In genomic region chr13:54385008-54386004, GRCm38 (mm10) we compare ENCODE assay signal across 9 mouse cellular contexts. TPM values are rescaled to one million over a fixed set of nuclear protein-coding genes. Genes with fewer than 3 reads are reported as not detected.
DNase-seq lines count a peak whose midpoint lies in the region; ATAC-seq and TF ChIP-seq lines count a peak whose summit lies in the region.
"Had no signal": no experiment of that assay in that cellular context is flagged by ENCODE, and none has a peak within 500 bp of the region (broad histone marks: within the 10 kb centered on the region; RNA-seq: fewer than 3 reads in every experiment).

No protein-coding gene starts in this region.

- DNase-seq in heart, adult 11 months: no peak
- peak; percentile 50 for DNase-seq in lung, embryonic 14.5 days
- no peak for DNase-seq in lung, adult 2 months
- peak; percentile 21 to 45 for DNase-seq in cerebellum, postnatal 36 days
- no peak for DNase-seq in thymus, postnatal 4 days
- DNase-seq: kidney, adult 9 months had no signal

- peak overlapping the region; percentile 52 for H3K4me2 ChIP-seq in heart, embryonic 11.5 days
- H3K4me2 ChIP-seq in lung, embryonic 14.5 days: peak overlapping the region; percentile 51
- 0 out of 2 replicates have a peak overlapping the region, but pooled peaks have one; percentile 2 for H3K4me2 ChIP-seq in midbrain, embryonic 16.5 days (ENCODE audit: low read length)

- H3K27me3 ChIP-seq in heart, embryonic 11.5 days (ENCODE audit: control insufficient read depth, insufficient read depth, low read length): peaks cover 5% of the 10 kb centered on the region; the same call in 1 of the 2 replicates
- no peaks in the 10 kb centered on the region for H3K27me3 ChIP-seq in lung, embryonic 14.5 days (ENCODE audit: insufficient read depth, low read length)
- no peaks in the 10 kb centered on the region for H3K27me3 ChIP-seq in midbrain, embryonic 16.5 days (ENCODE audit: control insufficient read depth, insufficient read depth, low read depth, low read length)

- no peak overlapping the region for H3K4me3 ChIP-seq in heart, embryonic 11.5 days (ENCODE audit: low read depth, low read length)
- H3K4me3 ChIP-seq in lung, embryonic 14.5 days (ENCODE audit: low read depth, low read length): no peak overlapping the region
- H3K4me3 ChIP-seq in lung, adult 2 months (replicated peaks; ENCODE audit: extremely low read depth, low read depth, low read length): no peak overlapping the region
- H3K4me3 ChIP-seq in midbrain, embryonic 16.5 days (ENCODE audit: low read depth, low read length): no peak overlapping the region

- peaks cover 6% of the 10 kb centered on the region; the same call in 1 of the 2 replicates for H3K4me1 ChIP-seq in heart, embryonic 11.5 days (ENCODE audit: control insufficient read depth, insufficient read depth, low read length)
- peaks cover 19% of the 10 kb centered on the region for H3K4me1 ChIP-seq in lung, embryonic 14.5 days (ENCODE audit: insufficient read depth)
- H3K4me1 ChIP-seq in lung, adult 2 months (ENCODE audit: control insufficient read depth, insufficient read depth, low read length): no peaks in the 10 kb centered on the region
- peaks cover 16% of the 10 kb centered on the region for H3K4me1 ChIP-seq in midbrain, embryonic 16.5 days (ENCODE audit: control insufficient read depth, insufficient read depth, low read length)

- H3K27ac ChIP-seq in heart, embryonic 11.5 days (ENCODE audit: low read depth, low read length): no peak overlapping the region
- H3K27ac ChIP-seq in lung, embryonic 14.5 days (ENCODE audit: low read depth): no peak overlapping the region; the same call in 1 of the 2 replicates
- 0 out of 2 replicates have a peak overlapping the region, but pooled peaks have one; percentile 2 for H3K27ac ChIP-seq in midbrain, embryonic 16.5 days (ENCODE audit: low read length)

- no peak for ATAC-seq in heart, embryonic 11.5 days (replicated peaks; ENCODE audit: insufficient number of reproducible peaks, low FRiP score, low TSS enrichment)
- 0 out of 2 replicates have a peak, but pooled peaks have one; percentile 17 for ATAC-seq in lung, embryonic 14.5 days (ENCODE audit: insufficient read depth)
- ATAC-seq in midbrain, embryonic 16.5 days: no peak
- no peak for ATAC-seq in erythroblast, adult 5-6 weeks (replicated peaks; ENCODE audit: low FRiP score, poor library complexity, severe bottlenecking)

- WGBS in heart, embryonic 11.5 days (ENCODE audit: insufficient replicate concordance): 35% methylated on average over 19 of the region's 19 CpGs
- 24% methylated on average over 19 of the region's 19 CpGs for WGBS in lung, embryonic 14.5 days
- WGBS in lung, adult 2 months: 24% methylated on average over 19 of the region's 19 CpGs
- WGBS in midbrain, embryonic 16.5 days: 57% methylated on average over 19 of the region's 19 CpGs

- TF ChIP-seq POLR2A in lung, adult 2 months (IDR thresholded peaks at IDR 0.05; ENCODE audit: borderline replicate concordance, extremely low read depth, low read depth, low read length): no peak

- no peaks in the 10 kb centered on the region for H3K9me3 ChIP-seq in heart, embryonic 11.5 days (replicated peaks; ENCODE audit: control insufficient read depth, low read length)
- no peaks in the 10 kb centered on the region for H3K9me3 ChIP-seq in lung, embryonic 14.5 days (ENCODE audit: low read depth, low read length)
- H3K9me3 ChIP-seq in midbrain, embryonic 16.5 days (replicated peaks; ENCODE audit: control insufficient read depth, low read length, poor library complexity, severe bottlenecking): no peaks in the 10 kb centered on the region

- no peak overlapping the region for H3K9ac ChIP-seq in heart, embryonic 11.5 days (ENCODE audit: low read depth, low read length)
- peak overlapping the region; percentile 26; the same call in 1 of the 2 replicates for H3K9ac ChIP-seq in lung, embryonic 14.5 days
- peak overlapping the region; percentile 20; the same call in 1 of the 2 replicates for H3K9ac ChIP-seq in midbrain, embryonic 16.5 days (ENCODE audit: low read depth, low read length)

- no peaks in the 10 kb centered on the region for H3K36me3 ChIP-seq in heart, embryonic 11.5 days (ENCODE audit: control insufficient read depth, insufficient read depth, low read length)
- no peaks in the 10 kb centered on the region; the same call in 1 of the 2 replicates for H3K36me3 ChIP-seq in lung, embryonic 14.5 days (ENCODE audit: insufficient read depth)
- H3K36me3 ChIP-seq in midbrain, embryonic 16.5 days (ENCODE audit: control insufficient read depth, insufficient read depth, low read length): no peaks in the 10 kb centered on the region; the same call in 1 of the 2 replicates

- no peak for TF ChIP-seq CTCF in lung, embryonic 14.5 days (IDR thresholded peaks at IDR 0.05; ENCODE audit: low read depth)
- no peak for TF ChIP-seq CTCF in lung, adult 2 months (IDR thresholded peaks at IDR 0.05; ENCODE audit: insufficient read depth, low read length)

RNA-seq across cellular contexts. Expression of gene Cplx2, which starts 14.2 kb away (rescaled TPM):
- polyA plus RNA-seq in heart, embryonic 11.5 days (2014; fragmentation: Nextera tagmentation; extraction: Ambion mirVana): 2.1 and 3.0 TPM in 2 replicates
- 12.2 TPM in 2 replicates for polyA plus RNA-seq in lung, embryonic 14.5 days (2014; fragmentation: Nextera tagmentation; extraction: Ambion mirVana)
- 6.1 and 7.0 TPM in 2 replicates for polyA plus RNA-seq in lung, adult 2 months (2012; rRNA removed)
- polyA plus RNA-seq in midbrain, embryonic 16.5 days (2015; fragmentation: Nextera tagmentation; extraction: Ambion mirVana): 25.8 and 30.8 TPM in 2 replicates
- not detected in 2 replicates for total RNA-seq in erythroblast, adult 5-6 weeks (2015; ENCODE audit: low replicate concordance)
- 0.34 TPM in 1 of 2 replicates, not detected in the other for total RNA-seq in erythroblast, adult 5-6 weeks (2017; ENCODE audit: low replicate concordance)

Comparison
In these comparisons a context has a peak if more than half of its experiments do, and no peak if none do; other contexts are left out.
1. DNase-seq: peak in lung, embryonic 14.5 days (single experiment) and cerebellum, postnatal 36 days (2 of 2); none in heart, adult 11 months (single experiment), lung, adult 2 months (single experiment) and thymus, postnatal 4 days (single experiment).
2. H3K4me2 ChIP-seq: peak in every context shown above with its lines; median percentile 52 in heart, embryonic 11.5 days; 51 in lung, embryonic 14.5 days; 2 in midbrain, embryonic 16.5 days.